Mouse (Mus musculus): ENCODE measurements around the gene Cx3cr1.

The Cx3cr1 gene

GRCm38 (mm10) chr9:119937005-119937773 is 132.5 kb downstream of the Cx3cr1 start, which contains the start of the genes Gorasp1 and Ttc21a:
Gorasp1 (minus strand) TSS chr9:119937565.
Ttc21a (plus strand) TSS chr9:119937606.
- DNase-seq (ENCODE audit: low read depth), result peak; percentile 84

- no peak for DNase-seq (ENCODE audit: low read depth)
These were observed 136.0 kb downstream of the Cx3cr1 start for GRCm38 (mm10) chr9:119933675-119934074.

- DNase-seq (ENCODE audit: low read depth), result no peak
These were observed 137.3 kb downstream of the Cx3cr1 start for GRCm38 (mm10) chr9:119932358-119932757.

DNA sequence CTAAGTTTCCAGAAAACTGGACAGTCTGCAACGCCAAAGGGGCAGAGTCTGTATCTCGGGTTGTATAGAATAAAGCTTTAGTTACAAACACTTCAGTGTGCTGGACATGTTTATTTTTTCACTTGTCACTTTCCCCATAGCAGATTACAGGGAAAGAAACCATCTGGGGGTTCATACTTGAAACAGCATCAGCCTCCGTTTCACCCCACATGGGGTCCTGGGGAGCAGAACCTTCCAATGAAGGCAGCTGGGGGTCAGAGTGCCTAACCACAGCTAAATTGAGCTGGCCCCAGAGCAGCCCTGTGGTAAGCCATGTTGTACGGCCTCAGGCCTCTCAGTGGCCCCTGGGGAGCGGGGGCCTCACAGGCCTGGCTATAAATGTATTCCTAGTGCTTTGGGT is 143.2 kb downstream of the Cx3cr1 start:
- no peak for DNase-seq (ENCODE audit: low read depth)

DNA sequence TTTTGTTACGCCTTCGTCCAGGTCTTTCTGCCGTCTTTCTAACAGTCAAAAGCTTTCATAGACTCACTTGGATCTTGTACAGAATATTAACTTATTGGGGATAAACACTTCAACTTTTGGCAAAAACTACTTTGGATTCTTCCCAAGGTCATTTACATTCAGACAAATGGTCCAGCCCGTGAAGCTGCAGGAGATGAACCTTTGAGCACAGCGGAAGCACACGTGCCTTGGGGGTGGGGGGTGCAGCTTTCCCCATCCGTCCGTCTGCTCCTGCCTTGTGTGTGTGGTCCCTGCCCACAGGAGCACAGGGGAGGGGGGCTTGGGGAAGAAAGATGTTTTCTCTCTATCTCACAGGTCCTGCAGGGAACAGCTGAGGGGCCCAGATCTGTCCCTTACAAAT is 143.9 kb downstream of the Cx3cr1 start:
- no peak for DNase-seq (ENCODE audit: low read depth)

- DNase-seq (ENCODE audit: low read depth), result no peak
These were observed 144.5 kb downstream of the Cx3cr1 start for GRCm38 (mm10) chr9:119925120-119925657.

GRCm38 (mm10) chr9:119923462-119923861 is 146.2 kb downstream of the Cx3cr1 start:
- DNase-seq (ENCODE audit: low read depth), result no peak

DNA sequence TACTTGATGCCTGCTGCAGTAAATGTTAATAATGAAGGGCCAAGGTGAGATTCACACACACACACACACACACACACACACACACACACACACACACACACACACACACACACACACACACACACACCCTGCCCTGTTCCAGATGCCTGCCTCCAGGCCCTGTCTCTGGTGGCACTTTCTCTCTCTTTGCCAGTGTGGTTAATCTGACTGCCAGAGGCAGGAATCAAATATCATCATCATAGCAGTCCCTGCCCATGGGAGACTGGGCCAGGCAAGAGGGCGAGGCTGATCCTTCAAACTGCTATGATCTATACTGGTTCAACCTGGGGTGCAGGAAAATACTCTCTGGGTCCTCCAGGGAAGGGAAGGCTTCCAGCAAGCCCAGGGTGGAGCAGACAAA is 149.8 kb downstream of the Cx3cr1 start:
- DNase-seq (ENCODE audit: low read depth), result no peak

DNA sequence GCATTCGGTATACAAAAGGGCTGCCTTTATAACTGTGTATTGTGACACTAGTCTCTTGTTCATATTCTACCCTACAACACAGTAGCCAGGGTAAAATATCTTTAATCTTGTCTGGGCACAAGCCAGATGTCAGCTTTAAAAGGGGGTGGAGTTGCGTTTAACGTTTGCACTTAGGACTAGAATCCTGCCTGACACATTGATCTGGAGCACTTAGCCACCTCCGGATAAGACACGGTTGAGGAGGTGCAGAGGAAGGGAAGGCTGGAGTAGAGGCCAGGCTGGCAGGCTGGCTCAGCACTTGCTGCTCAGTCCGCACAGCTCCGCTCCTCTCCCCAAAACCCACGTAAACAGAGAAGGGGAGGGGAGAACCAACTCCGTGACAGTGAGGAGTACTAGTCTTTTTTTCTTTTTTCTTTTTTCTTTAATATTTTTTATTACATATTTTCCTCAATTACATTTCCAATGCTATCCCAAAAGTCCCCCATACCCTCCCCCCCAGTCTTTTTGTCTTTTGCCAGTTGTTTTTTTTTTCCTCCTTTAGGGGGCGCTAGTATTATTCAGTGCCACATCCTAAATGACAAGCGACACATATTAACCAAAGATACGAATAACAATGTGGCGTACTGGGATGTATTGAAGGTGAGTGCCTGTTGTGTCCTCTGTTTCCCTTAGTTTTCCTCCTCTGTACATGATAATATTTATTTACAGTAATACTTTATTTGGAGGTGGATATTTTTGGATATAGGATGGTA is 156.4 kb downstream of the Cx3cr1 start:
- no peak for DNase-seq (ENCODE audit: low read depth)

DNA sequence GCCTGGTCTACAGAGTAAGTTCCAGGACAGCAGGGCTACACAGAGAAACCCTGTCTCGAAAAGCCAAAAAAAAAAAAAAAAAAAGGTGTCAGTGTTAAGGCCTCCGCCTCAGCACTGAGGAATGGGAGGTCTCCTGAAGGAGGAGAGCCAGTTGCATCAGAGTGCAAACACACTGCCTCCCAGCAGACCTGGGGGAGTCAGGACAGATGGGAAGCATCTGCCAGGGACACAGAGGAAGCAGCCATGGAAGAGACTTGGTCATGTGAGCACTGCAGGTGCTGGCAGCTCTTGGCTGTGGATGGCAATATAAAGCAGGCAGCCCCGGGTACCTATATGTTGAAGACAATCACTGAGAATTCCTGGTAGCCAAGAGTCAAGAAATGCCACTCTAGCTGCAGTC is 159.7 kb downstream of the Cx3cr1 start:
- DNase-seq (ENCODE audit: low read depth), result no peak

DNA sequence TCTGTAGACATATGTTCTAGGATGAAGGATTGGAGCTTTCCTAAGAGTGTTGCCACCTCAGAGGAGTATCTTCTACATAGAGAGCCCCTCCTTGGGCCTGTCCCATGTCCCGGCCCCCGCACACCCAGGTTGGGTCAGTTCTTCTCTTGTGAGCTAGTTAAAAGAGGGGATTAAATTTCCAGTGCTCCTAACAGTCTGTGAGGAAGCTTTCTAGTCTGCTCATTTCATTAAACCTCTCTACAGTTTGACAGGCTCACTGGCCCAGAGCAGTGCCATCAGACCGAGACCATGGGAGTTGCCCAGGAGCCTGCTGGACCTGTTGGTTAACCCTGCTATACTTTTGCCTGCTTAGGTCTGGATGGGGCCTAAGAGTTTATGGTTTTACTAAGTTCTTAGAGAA is 161.0 kb downstream of the Cx3cr1 start:
- DNase-seq (ENCODE audit: low read depth), result no peak

DNA sequence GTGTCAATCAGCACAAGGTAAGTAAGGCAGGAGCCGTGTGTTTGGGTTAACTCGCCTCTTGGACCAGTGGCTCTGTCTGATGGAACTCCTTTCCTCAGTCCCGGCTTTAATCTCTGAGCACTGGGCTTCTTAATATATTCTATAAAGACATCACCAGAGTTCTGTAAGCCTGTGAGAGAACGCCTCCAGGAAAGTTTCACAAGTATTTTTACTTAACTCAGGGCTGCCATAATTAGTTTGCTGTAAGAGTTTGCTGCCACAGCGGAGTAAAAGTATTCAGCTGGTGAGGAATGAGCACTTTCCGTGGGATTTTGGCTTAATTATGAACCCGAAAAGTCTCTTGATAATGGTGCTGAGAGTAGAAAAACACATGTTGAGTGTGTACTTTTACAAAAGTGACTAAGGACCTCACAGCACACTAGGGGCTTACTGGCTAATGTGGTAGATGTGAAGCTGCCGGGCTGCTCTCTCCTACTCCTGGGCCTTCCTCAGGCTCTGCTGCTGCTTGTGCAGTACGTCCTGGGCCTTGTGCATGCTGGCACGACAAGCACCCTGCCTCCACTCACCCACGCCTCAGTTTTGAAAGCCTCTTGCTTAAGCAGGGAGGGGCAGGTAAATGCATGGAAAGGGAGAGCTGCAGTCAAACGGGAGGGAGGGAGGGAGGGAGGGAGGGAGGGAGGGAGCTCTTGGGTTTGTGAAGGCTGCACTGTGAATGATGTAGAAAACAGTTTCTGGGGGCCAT is 167.1 kb downstream of the Cx3cr1 start:
- no peak for DNase-seq (ENCODE audit: low read depth)

DNA sequence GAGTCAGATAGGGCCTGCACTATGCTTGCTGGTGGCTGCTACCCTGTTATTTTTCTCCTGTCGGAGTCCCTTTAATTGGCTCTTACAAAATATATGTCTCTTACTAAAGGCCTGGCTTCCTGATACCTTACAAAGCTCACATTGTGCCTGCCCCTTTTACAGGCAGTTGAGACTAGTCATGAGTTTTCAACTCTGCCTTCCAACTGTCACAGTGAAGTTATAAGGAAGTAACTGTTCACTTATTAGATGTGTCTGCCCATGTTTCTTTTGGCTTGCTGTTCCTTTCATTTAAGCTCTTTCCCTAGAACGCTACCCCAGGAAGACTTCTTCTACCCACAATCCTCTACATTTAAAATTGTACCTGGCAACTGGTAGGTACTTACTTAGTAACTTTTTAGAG is 170.2 kb downstream of the Cx3cr1 start:
- no peak for DNase-seq (ENCODE audit: low read depth)

- DNase-seq (ENCODE audit: low read depth), result no peak
These were observed 174.5 kb downstream of the Cx3cr1 start for GRCm38 (mm10) chr9:119895040-119895721.

DNA sequence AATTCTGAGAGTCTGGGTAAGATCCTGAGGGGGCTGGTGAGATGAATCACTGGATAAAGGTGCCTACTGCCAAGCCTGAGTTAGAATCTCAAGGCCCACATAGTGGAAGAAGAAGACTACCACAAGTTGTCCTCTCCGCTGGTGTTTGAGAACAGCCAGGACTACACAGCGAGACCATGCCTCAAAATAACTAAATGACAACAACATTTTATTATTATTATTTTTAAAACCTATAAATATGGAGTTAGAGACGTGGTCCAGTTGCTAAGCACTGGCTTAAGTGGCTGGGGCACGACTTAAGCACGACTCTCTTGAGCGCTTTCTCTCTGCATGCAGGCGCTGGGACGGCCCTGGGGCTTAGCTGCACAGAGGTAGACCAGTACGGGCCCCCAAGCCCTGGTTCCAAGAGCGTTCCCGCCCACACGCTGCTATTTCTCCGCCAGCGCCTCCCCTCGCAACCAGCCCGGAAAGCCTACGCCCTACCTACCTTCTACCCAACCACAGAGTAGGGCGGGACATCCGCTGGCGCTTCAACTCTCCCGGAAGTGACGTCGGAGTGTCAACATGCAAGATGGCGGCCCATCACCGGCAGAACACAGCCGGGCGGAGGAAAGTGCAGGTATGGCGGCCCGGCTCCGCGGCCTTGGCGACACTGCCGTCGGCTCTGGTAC is 175.2 kb downstream of the Cx3cr1 start, which contains the start of gene Wdr48:
Gene Wdr48 (plus strand): TSS at position 540 of the 671 bp plus-strand sequence.
- DNase-seq (ENCODE audit: low read depth), result peak; percentile 98

DNA sequence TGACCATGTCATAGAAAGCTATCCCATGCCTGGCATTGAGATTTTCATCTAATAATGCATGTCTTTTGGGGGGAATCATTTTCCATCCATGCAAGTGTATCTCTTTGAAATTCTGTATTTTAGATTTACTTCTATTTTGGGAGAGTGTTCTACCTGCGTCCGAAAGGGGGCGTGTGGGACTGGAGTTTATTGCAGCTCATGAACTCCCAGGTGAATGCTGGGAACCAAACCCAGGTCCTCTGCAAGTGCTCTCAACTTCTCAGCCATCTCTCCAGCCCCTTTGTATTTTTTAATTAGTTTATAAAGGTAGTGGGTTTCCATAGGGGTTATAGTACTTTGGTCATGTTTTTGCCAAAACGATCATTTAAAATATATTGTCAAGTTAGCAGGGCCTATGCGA is 175.8 kb downstream of the Cx3cr1 start:
- DNase-seq (ENCODE audit: low read depth), result no peak

GRCm38 (mm10) chr9:119890692-119891091 is 179.0 kb downstream of the Cx3cr1 start:
- DNase-seq (ENCODE audit: low read depth), result peak; percentile 41

DNA sequence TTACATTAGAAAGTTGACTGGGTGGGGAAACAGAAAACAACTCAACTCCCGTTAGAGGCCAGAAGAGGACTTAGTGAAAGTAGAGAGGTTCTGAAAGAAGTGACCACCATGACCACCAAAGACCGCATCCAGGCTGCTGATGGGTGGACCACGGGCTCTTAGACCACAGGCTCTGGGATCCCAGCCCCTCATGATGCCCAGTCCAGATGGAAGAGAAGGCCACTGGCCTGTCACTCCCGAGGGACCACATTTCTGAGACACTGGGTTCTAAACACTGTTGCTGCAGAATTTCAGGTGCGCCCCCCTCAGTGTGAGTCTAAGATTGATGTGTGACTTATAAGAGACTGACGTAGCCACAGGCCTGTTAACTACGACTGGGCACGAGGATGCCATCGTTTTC is 180.2 kb downstream of the Cx3cr1 start:
- no peak for DNase-seq (ENCODE audit: low read depth)

DNA sequence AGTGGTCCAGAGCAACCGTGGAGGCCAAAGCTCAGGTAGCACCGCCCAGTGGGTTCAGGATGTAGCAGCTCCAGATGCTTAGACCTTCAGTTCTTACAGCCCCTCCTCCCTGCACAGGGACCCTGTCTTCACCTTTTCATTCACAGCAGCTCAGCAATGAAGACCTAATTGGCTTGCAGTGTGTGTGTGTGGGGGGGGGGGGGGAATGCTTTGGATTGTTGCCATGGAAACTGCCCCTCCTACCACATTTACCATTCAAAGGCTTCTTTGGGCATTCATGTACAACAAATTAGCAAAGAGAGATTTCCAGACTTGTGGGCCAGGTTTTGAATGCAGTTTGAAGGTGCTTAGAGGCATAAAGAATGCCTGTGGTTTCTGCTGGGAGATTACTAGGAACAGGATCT is 180.8 kb downstream of the Cx3cr1 start:
- no peak for DNase-seq (ENCODE audit: low read depth)

DNA sequence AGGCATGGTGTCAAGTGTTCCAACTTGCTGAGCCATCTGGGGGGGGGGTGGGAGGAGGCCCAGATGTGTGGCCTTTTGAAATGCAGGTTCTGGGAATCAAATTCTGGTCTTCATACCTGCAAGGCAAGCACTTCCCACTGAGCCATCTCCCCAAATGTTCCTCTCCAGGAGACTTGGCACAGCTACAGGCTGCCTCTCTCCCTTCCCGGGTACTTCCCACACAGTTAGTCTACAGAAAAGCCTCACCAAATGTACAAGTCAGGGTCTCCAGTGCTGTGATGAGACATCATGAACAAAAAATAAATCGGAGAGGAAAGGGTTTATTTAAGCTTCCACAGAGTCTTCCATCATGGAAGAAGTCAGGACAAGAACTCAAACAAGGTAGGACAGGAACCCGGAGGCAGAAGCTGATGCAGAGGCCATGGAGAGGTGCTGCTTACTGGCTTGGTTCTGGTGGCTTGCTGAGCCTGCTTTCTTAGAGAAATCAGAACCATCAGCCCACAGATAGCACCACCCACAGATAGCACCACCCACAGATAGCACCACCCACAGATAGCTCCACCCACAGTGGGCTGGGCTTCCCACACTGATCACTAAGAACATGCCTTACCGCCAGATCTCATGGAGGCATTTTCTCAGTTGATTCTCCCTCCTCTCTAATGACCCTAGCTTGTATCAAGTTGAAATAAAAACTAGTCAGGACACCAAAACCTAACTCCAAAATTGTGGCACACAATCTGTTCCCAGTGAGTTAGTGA is 182.4 kb downstream of the Cx3cr1 start:
- DNase-seq (ENCODE audit: low read depth), result no peak

All from c-Kit-positive CD71-positive TER-119-negative erythroid progenitor cells, embryonic 14.5 days (primary cell).